Mouse (Mus musculus) gastrocnemius, postnatal 4 days (tissue): ENCODE measurements around the gene Hist1h2bf. TPM values are rescaled to one million over a fixed set of nuclear protein-coding genes. Genes with fewer than 3 reads are reported as not detected.
"Not testable (repeated sequence)": the region's sequence is repeated elsewhere in the genome, so short reads cannot be mapped to it uniquely, and the experiment has no call there.

ENCODE experiments used
- DNase-seq, 2 experiments: peaks; one replicate each; pipeline ENCODE4 v3.0.0; 2021 to 2022; ENCODE audit warnings: low spot score in 2 of 2, mixed read lengths in 2 of 2
- total RNA-seq, 2 experiments: library from RNA; stranded (reverse); gene quantifications; 2 replicates each; pipeline ENCODE4 v1.2.3; 2021

The Hist1h2bf gene
- total RNA-seq, 2 experiments from 2014 or later: 240 to 292 TPM

- no peak for DNase-seq
Observed at GRCm38 (mm10) chr13:23550761-23551145, 23.2 kb downstream of the Hist1h2bf start.

- DNase-seq: no peak
Observed at GRCm38 (mm10) chr13:23546694-23547093, 27.3 kb downstream of the Hist1h2bf start.

GRCm38 (mm10) chr13:23544787-23545120 is 29.2 kb downstream of the Hist1h2bf start:
- DNase-seq: not testable (repeated sequence)

GRCm38 (mm10) chr13:23543965-23544786 is 29.8 kb downstream of the Hist1h2bf start, which contains the start of gene Hist1h3f:
Gene Hist1h3f, plus strand, starts transcription at chr13:23544052.
- DNase-seq: peak in 1 of 2 experiments; percentile 63

- peak in 1 of 2 experiments; percentile 34 for DNase-seq
Observed at GRCm38 (mm10) chr13:23542999-23543607, 30.9 kb downstream of the Hist1h2bf start, which contains the start of gene Hist1h2bh. Gene Hist1h2bh, minus strand, starts transcription at chr13:23543392.

GRCm38 (mm10) chr13:23542225-23542980 is 31.6 kb downstream of the Hist1h2bf start:
- DNase-seq: not testable (repeated sequence)

GRCm38 (mm10) chr13:23541497-23541896 is 32.5 kb downstream of the Hist1h2bf start:
- DNase-seq: no peak

GRCm38 (mm10) chr13:23539821-23540220 is 34.2 kb downstream of the Hist1h2bf start:
- DNase-seq: not testable (repeated sequence)

GRCm38 (mm10) chr13:23538249-23538648 is 35.7 kb downstream of the Hist1h2bf start:
- DNase-seq: no peak

- DNase-seq: no peak
Observed at GRCm38 (mm10) chr13:23537006-23537710, 36.8 kb downstream of the Hist1h2bf start.

- no peak for DNase-seq
Observed at GRCm38 (mm10) chr13:23536076-23536822, 37.7 kb downstream of the Hist1h2bf start.

GRCm38 (mm10) chr13:23535137-23536075 is 38.6 kb downstream of the Hist1h2bf start, which contains the start of gene Hist1h3g:
Gene Hist1h3g, plus strand, starts transcription at chr13:23535422.
- DNase-seq: peak; percentile 37 to 78

- no peak for DNase-seq
Observed at GRCm38 (mm10) chr13:23534368-23535131, 39.4 kb downstream of the Hist1h2bf start.

GRCm38 (mm10) chr13:23533560-23534367 is 40.2 kb downstream of the Hist1h2bf start, which contains the start of gene Hist1h2af:
Gene Hist1h2af, plus strand, starts transcription at chr13:23533906.
- DNase-seq: peak in 1 of 2 experiments; percentile 64

GRCm38 (mm10) chr13:23532262-23533075 is 41.5 kb downstream of the Hist1h2bf start:
- no peak for DNase-seq
